Mouse (Mus musculus) embryonic fibroblast, embryonic 13.5 days (primary cell): ENCODE measurements at regions not wholly inside any gene's neighbourhood (a gene's known extent, or its start where the extent isn't known, plus 50 kb on each side); places are given as distances from the start of the nearest gene placed in this dataset.

Experiments used
- H3K27ac ChIP-seq: 2 replicates; pipeline ENCODE4 v1.5.1; 2012; ENCODE audit warnings: low read length, control low read depth, inconsistent platforms; ENCODE audit not compliant: insufficient read depth
- H3K4me1 ChIP-seq: 2 replicates; pipeline ENCODE4 v1.6.1; 2011; ENCODE audit warnings: low read length; ENCODE audit not compliant: control insufficient read depth, insufficient read depth
- H3K4me3 ChIP-seq: 2 replicates; pipeline ENCODE4 v1.5.1; 2011; ENCODE audit warnings: mild to moderate bottlenecking, control low read depth, low read length; ENCODE audit not compliant: insufficient read depth
- CTCF ChIP-seq: IDR thresholded peaks from 2 replicates; pipeline ENCODE4 v1.5.1; 2011; ENCODE audit warnings: mild to moderate bottlenecking, control low read depth, low read length, moderate library complexity, borderline replicate concordance; ENCODE audit not compliant: insufficient read depth
- POLR2A ChIP-seq: IDR thresholded peaks from 2 replicates; pipeline ENCODE4 v1.6.1; 2011; ENCODE audit warnings: low read depth, mild to moderate bottlenecking, control low read depth, low read length, moderate library complexity

DNA sequence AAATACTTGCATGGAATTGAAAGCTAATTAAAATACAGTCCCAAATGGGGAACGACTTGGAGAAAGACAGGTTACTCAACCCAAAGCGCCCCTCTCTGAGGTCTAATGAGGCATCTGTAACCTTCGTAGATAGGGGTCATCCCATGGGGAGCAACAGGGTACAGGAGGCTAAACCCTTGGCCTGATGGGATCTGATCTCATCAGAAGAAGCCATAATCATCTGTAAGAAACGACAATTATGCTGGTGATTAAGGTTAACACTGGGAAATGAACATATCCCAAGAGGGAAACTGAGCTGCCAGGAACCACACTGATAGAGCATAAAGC, 82.5 kb downstream of the S1pr1 start:
- Histone ChIP-seq H3K4me1 (no peaks in the 10 kb centered on the region), H3K4me3 (no peak overlapping the region), H3K27ac (no peak overlapping the region)
- TF ChIP-seq POLR2A = no peak
- TF ChIP-seq CTCF = no peak

DNA sequence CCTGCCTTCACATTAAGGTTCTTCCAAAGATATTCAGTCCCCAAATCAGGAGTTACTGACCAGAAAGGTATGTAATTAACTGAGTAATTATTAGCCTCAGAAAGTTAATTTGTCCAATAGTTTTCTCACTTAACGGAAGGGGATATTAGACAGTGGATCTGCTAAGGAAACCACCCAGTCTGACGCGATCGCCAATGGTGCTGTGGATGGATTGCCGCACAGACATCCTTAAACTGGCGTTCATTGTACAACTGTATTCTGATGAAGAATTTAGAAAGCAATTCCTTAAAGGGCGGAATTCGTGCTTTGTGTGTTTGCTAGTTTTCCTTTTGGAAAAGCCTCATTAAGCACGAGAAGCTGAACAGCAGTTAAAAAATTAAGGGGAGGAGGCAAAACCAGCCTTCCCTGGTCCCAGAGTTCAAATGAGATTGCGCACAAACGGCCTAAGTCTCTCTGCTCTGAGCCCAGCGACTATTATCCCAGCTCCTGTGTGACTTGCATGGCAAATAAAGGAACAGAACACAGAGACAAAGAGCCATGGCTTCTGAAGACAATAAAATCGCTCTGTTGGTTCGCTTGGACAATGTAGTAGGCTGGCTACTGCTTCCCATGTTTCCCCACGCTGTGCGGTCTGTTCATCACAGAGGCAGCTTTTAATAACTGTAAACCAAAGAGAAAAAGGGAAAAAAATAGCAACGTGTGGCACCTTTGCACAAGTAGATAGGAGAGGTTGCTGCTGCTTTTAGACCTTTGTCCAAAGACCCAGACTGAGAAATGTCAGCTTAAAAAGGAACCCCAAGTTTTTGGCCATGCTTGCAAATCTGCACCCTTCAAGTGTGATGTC, 83.1 kb downstream of the S1pr1 start:
- Histone ChIP-seq H3K4me3 (no peak overlapping the region), H3K4me1 (no peaks in the 10 kb centered on the region), H3K27ac (no peak overlapping the region)
- TF ChIP-seq POLR2A (no peak), CTCF (no peak)

DNA sequence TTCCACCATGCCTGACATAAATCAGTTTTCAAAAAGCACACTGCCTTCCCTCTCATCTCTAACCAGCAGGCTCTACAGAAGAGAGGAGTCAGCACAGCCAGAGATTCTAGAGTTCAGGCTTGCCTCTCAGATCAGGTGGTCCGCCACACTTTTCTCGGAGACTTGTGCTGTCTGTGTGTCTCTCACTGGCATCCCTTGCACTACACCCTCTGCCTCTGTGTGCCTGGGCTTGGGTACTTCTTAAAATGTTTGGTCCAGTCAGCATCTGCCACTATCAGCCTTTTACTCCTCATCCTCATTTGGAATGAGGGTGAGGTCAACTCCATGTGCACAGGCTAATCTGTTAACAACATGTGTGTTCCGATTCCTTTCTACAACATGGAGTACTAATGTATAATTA, 92.0 kb downstream of the S1pr1 start:
- TF ChIP-seq CTCF = no peak
- TF ChIP-seq POLR2A = no peak
- Histone ChIP-seq H3K4me1 (no peaks in the 10 kb centered on the region), H3K4me3 (no peak overlapping the region), H3K27ac (no peak overlapping the region)

DNA sequence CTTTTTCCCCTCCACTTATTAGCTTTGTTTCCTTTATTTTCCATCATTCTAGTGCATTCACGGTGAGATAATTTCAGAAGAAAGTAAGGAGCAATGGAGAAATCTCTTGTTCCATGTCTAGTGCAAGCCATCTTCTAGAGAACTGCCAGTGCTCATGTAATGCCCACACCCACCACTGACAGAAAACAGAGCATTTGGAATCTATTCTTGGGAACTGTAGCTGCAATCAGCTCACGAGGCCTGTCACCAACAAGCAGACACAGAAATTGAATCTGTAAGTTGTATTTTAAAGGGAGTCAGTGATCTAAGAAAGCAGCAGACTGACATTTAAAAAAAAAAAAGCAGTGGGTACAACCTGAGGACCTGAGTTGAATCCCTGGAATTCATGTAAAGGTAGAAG, 92.6 kb downstream of the S1pr1 start:
- Histone ChIP-seq H3K4me1 (no peaks in the 10 kb centered on the region), H3K27ac (no peak overlapping the region), H3K4me3 (no peak overlapping the region)
- no peak for TF ChIP-seq POLR2A
- no peak for TF ChIP-seq CTCF

DNA sequence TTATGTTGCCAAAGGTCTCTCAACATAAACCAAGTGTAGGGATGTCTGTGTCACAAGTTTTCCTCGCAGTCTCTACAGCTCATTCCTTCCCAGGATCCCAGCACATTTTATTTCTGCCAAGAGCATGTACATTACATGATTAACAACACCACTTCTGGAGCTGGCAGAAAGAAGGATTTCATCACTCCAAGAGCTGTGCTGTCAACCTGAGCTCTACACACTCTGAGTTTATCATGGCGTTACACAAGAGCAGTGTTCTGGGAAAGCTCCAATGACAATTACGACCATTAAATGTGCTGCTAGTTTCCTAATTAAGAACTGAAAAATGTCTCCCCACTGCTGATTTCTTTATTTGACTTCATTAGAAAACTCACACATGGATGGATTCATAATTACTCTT, 94.9 kb downstream of the S1pr1 start:
- no peak overlapping the region for H3K27ac ChIP-seq
- no peak overlapping the region for H3K4me3 ChIP-seq
- TF ChIP-seq POLR2A = no peak
- TF ChIP-seq CTCF = no peak
- H3K4me1 ChIP-seq = no peaks in the 10 kb centered on the region

GRCm38 (mm10) chr3:115615994-115616598, 98.8 kb downstream of the S1pr1 start:
- Histone ChIP-seq H3K27ac (no peak overlapping the region), H3K4me1 (no peaks in the 10 kb centered on the region), H3K4me3 (no peak overlapping the region)
- no peak for TF ChIP-seq CTCF
- no peak for TF ChIP-seq POLR2A

DNA sequence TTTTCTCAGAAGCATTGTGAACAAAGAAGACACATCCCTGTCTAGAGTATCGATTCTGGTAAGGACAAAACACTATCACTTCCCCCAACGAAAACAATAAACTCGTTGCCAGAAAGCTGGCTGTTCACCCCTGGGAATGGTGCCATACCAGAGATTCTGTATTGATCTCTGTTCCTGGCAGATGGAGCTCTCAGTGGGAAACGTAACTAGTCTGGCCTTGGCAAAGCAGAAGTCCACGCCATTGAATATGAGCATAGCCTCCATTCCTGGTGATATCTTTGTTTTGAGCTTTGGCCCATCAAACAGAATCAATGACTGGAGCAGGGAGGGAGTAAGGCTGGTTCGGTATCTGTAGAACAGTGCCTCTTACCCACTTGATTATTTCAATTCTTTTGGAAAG, 102.0 kb downstream of the S1pr1 start:
- H3K27ac ChIP-seq = no peak overlapping the region
- no peak overlapping the region for H3K4me3 ChIP-seq
- no peak for TF ChIP-seq CTCF
- TF ChIP-seq POLR2A = no peak
- no peaks in the 10 kb centered on the region for H3K4me1 ChIP-seq

- Histone ChIP-seq H3K4me3 (no peak overlapping the region), H3K27ac (no peak overlapping the region), H3K4me1 (no peaks in the 10 kb centered on the region)
- TF ChIP-seq CTCF (no peak), POLR2A (no peak)
These were observed 106.8 kb downstream of the S1pr1 start for GRCm38 (mm10) chr3:115608087-115608486.

DNA sequence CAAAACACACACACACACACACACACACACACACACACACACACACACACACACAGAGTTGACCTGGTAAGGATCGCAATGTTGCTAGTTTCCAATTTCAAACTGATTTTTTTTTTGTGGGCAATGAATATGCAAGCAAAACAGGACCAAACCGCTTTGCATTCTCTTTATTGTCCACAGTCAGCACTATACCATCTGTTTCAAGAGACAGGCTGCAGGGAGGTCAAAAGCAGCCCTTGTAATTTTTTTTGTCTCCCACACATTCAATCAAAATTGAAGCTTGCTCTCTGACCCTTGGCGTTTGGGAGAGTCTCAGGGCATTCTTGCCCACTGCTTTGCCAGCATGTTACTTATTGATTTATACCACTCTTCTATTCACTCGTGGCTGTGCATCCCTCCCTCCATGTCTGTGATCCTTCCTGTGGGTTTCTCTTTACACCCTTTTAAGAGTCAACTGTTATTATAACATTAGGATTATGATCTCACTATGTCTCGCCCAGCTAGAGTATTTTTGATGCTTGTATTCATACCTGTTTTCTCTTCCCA, 110.1 kb downstream of the S1pr1 start:
- TF ChIP-seq POLR2A (no peak), CTCF (no peak)
- H3K4me1 ChIP-seq = no peaks in the 10 kb centered on the region
- H3K4me3 ChIP-seq = no peak overlapping the region
- H3K27ac ChIP-seq = no peak overlapping the region

DNA sequence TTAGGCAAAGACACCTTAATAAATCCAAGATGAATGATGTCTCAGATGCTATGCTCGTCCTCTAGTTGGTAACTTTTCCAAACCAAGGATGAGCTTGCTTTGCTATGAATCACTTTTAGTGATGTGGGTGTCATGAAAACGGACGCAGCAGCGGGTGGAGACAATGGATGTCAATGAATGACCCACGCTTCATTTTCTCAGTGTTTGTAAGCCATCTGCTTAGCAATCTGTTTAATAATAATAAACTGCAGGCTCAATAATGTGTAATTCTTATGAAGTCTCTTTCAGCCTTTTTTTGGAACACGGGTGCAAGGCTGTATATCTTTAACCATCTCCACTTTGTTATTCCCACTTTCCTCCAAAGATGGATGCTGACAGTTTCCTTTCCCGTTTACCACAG, 110.6 kb downstream of the S1pr1 start:
- Histone ChIP-seq H3K4me3 (no peak overlapping the region), H3K4me1 (no peaks in the 10 kb centered on the region), H3K27ac (no peak overlapping the region)
- TF ChIP-seq POLR2A (no peak), CTCF (no peak)
